Mouse (Mus musculus): ENCODE results near the gene Fbln5. TPM values are rescaled to one million over a fixed set of nuclear protein-coding genes. Genes with fewer than 3 reads are reported as not detected.
A peak's percentile ranks its signal among the peaks of the same experiment; 100 is the strongest.

Gene Fbln5
- polyA plus RNA-seq (2012; ENCODE audit: insufficient read depth, insufficient read length, missing spikeins) = 11.5 and 12.5 TPM in 2 replicates

DNA sequence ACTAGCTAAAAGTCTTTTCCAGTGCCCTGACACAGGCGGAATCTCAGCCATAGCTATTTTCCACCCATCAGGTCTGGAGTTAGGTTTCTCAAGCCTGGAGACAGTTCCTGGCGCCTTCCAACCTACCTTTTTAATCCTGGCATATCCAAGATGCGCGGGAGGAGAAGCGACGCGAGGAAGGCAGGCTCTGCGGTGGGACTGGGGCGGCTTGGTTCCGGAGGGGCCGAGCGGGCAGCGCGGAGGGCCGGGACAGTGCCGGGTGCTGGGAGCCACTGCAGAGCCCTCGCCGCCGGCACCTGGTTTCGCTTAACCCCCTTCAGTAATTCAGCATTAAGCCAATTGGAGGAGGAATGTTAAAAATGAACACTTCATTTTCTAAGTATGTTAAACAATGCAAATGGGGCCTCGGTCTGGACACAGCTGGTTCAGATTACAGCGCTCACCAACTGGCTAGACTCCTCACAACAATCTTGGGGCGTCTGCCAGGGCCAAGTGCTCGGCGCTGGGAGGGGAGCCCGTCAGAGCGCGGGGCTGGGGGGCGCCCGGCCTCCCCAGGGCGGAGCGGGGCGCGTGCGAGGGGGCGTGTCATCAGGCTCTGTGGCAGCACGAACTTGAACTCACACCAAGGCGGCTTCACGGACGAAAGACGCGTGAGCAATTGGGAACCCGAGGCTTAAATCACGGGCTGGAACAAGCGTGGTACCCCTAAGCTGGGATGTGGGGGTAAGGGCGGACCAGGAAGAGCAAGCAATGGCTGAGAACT is at the start of gene Fbln5:
Gene Fbln5, minus strand, starts transcription at position 448 of the 763 bp plus-strand sequence.
- Histone ChIP-seq H3K4me1 (ENCODE audit: control insufficient read depth, insufficient read depth, insufficient read length, low read length) (peaks cover 8% of the 10 kb centered on the region; the same call in 1 of the 2 replicates), H3K4me3 (ENCODE audit: insufficient read depth, low read depth, low read length) (peak within 1 kb of the TSS; percentile 62), H3K27ac (replicated peaks; ENCODE audit: low read depth, low read length) (peak within 1 kb of the TSS; percentile 22)

DNA sequence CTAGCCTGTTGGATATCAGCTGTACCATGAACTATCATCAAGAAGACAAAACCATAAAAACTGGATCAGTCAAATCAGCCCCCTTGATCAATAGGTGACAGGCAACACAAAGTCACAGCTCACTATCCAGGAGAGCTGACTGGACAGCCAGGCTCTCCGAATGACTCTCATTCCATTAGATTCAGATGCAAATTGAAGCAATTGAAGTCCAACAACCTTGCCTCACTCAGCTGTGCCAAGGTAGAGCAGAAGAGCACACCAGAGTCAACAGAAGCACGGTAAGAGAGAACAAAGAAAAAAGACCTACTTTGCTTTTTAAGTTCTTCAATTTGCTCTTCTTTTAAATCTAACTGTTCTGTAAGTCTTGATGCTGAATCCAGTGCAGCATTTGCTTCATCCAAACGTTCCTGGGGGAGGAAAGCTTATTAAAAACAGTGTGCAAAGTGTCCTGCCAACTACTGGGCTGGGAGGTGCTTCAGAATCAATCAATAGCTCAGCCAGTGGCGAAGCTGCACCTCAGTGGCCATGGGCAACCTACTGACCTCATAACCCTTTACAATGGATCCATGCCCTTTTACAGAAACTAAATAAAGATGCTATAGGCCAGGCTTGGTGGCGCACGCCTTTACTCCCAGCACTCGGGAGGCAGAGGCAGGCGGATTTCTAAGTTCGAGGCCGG is 43.6 kb upstream of the Fbln5 start:
- Histone ChIP-seq H3K27ac (replicated peaks; ENCODE audit: low read depth, low read length) (no peak overlapping the region), H3K4me3 (ENCODE audit: insufficient read depth, low read depth, low read length) (no peak overlapping the region), H3K4me1 (ENCODE audit: control insufficient read depth, insufficient read depth, insufficient read length, low read length) (peaks cover 4% of the 10 kb centered on the region; the same call in 1 of the 2 replicates)

DNA sequence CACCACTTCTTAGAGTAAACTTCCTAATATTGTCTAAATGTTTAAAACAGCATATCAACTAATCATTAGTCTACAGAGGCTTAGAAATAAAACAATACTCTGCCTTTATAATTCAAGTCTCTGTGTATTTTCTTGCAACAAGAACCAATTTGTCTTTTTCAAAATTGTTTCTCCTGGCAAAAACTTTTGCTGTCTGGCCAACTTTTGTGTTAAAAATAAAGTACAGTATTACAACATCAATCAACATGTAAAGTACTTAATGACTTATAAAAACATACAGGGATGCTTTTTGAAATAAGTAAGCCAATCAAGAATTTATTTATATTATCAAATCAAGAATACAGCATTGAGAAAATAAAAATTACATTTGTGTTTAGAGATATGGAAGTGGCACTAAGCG is 41.4 kb upstream of the Fbln5 start:
- Histone ChIP-seq H3K4me1 (ENCODE audit: control insufficient read depth, insufficient read depth, insufficient read length, low read length) (peaks cover 4% of the 10 kb centered on the region; the same call in 1 of the 2 replicates), H3K4me3 (ENCODE audit: insufficient read depth, low read depth, low read length) (no peak overlapping the region), H3K27ac (replicated peaks; ENCODE audit: low read depth, low read length) (no peak overlapping the region)

DNA sequence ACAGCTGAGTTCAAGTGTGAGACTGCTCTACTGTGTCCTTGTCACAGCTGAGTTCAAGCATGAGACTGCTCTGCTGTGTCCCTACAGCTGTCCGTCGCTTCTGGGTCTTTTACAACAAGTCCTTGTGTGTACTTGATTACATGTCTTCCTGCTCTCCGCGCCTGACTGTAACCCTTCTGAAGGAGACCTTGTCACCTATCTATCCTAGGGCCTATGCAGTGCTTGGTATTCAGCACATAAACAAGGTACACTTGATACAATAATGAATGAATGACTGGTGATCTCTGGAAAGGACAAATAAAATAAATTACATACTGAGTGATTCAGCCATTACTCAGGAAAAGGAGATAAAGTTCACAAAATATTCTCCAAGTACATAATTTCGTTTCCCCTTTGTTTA is 39.2 kb upstream of the Fbln5 start:
- H3K27ac ChIP-seq (replicated peaks; ENCODE audit: low read depth, low read length) = no peak overlapping the region
- H3K4me3 ChIP-seq (ENCODE audit: insufficient read depth, low read depth, low read length) = no peak overlapping the region

DNA sequence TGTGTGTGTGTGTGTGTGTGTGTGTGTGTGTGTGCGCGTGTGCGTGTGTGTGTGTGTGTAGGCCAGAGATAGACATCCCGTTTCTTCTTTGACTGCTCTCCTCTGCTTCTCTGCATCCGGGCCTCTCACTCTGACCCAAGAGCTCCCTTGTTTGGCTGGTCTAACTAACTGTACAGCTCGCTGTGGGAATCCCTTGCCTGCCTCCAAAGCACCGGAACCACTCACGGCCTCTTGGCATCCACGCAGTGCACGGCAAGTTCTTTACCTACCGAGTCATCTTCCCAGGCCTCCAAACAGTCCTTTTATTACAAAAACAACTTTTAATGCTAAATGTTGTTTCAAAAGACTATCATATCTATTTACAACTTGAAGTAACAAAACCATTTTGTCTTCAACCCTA is 35.5 kb upstream of the Fbln5 start:
- Histone ChIP-seq H3K27ac (replicated peaks; ENCODE audit: low read depth, low read length) (no peak overlapping the region), H3K4me3 (ENCODE audit: insufficient read depth, low read depth, low read length) (no peak overlapping the region), H3K4me1 (ENCODE audit: control insufficient read depth, insufficient read depth, insufficient read length, low read length) (no peaks in the 10 kb centered on the region)

More for the DNA sequence above, 39.2 kb upstream of the Fbln5 start:
- peaks cover 4% of the 10 kb centered on the region; the same call in 1 of the 2 replicates for H3K4me1 ChIP-seq (ENCODE audit: control insufficient read depth, insufficient read depth, insufficient read length, low read length)

- H3K27ac ChIP-seq (replicated peaks; ENCODE audit: low read depth, low read length) = no peak overlapping the region
- no peaks in the 10 kb centered on the region for H3K4me1 ChIP-seq (ENCODE audit: control insufficient read depth, insufficient read depth, insufficient read length, low read length)
- no peak overlapping the region for H3K4me3 ChIP-seq (ENCODE audit: insufficient read depth, low read depth, low read length)
Measured at GRCm38 (mm10) chr12:101851846-101852564, 33.1 kb upstream of the Fbln5 start.

DNA sequence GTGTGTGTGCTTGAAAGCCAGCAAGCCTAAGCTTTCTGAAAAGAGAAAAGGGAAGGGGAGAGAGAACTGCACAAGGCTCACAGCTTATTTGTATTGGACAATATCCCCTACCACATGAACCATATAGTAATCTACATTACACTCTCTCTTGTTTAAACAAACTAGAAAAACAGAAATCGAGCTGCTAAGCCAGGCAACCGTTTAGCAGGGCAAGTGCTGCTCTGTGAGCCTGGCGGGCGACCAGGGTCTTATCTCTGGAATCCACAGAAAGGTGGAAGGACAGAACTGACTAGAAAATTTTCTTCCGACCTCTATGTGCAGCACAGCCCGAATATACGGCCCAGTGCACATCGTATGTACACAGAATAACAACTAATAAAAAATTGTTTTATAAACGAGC is 32.5 kb upstream of the Fbln5 start:
- H3K27ac ChIP-seq (replicated peaks; ENCODE audit: low read depth, low read length) = no peak overlapping the region
- no peaks in the 10 kb centered on the region for H3K4me1 ChIP-seq (ENCODE audit: control insufficient read depth, insufficient read depth, insufficient read length, low read length)

DNA sequence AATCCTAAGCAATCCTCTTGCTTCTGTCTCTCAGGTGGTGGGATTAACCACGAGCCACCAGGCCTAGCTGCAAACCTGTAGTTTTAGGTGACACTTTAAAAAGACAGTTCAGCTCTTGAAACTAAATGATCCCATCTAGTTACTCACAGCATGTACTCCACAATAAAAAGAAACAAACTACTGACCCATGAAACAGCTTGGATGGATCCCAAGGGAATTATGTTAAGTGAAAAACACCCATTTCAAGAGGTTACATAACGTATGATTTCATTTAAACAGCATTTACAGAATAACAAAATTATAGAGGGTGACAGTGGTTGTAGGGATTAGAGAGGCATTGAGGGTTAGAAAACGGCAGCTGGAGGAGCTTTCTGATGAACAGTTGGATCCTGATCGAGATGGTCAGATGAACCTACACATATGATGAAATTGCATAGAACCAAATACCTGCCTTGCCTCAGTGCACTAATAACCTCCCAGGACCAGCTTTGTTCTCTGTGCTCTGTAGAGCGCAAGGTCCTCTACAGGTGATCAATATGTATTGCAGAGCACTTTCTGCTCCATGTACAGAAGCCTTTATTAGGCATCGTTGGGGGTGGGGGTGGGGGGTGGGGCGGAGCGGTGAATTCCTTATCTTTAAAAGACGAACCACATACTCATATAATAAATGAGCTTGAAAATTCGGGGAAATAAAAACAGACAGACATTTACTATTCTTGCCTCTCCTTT is 17.9 kb upstream of the Fbln5 start:
- Histone ChIP-seq H3K27ac (replicated peaks; ENCODE audit: low read depth, low read length) (no peak overlapping the region), H3K4me1 (ENCODE audit: control insufficient read depth, insufficient read depth, insufficient read length, low read length) (no peaks in the 10 kb centered on the region), H3K4me3 (ENCODE audit: insufficient read depth, low read depth, low read length) (no peak overlapping the region)

More for the DNA sequence above, 32.5 kb upstream of the Fbln5 start:
- H3K4me3 ChIP-seq (ENCODE audit: insufficient read depth, low read depth, low read length) = no peak overlapping the region

DNA sequence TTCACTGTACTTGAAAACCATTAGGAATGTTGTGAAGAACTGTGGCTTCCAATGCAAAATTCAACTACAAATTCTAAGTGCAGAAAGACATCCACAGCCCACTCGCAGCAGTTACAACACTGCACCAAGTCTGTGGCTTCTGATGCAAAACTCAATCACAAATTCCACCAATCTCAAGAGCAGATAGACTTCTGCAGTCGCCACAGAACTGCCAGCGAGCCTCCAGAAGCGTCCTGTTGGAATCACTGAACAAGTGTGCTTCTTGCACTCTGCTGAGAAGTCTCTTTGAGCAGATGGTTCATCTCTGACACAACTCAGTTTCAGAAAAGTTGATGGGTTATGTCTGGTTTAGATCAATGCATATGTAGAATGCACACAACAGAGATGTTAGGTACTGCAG is 15.9 kb upstream of the Fbln5 start:
- Histone ChIP-seq H3K27ac (replicated peaks; ENCODE audit: low read depth, low read length) (no peak overlapping the region), H3K4me1 (ENCODE audit: control insufficient read depth, insufficient read depth, insufficient read length, low read length) (no peaks in the 10 kb centered on the region; the same call in 1 of the 2 replicates), H3K4me3 (ENCODE audit: insufficient read depth, low read depth, low read length) (no peak overlapping the region)

DNA sequence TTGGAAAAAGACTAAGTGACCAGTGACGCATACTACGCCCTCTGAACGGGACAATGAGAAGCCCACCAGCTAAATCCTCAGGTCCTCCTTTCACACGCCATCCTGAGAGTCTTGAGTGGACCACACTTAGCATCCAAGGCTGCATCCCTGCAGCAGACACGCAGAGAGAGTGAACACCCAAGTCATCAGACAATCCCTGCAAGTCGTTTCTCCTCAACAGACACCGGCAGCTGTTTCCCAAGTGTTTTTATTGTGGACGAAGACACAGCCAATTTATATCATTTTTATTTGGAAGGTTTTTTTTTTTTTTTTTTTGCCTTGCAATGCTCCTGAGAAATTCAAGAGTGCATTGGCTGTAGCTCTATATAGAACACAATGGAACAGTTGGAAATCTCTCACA is 14.9 kb upstream of the Fbln5 start:
- H3K4me3 ChIP-seq (ENCODE audit: insufficient read depth, low read depth, low read length) = no peak overlapping the region
- no peaks in the 10 kb centered on the region; the same call in 1 of the 2 replicates for H3K4me1 ChIP-seq (ENCODE audit: control insufficient read depth, insufficient read depth, insufficient read length, low read length)
- H3K27ac ChIP-seq (replicated peaks; ENCODE audit: low read depth, low read length) = no peak overlapping the region

DNA sequence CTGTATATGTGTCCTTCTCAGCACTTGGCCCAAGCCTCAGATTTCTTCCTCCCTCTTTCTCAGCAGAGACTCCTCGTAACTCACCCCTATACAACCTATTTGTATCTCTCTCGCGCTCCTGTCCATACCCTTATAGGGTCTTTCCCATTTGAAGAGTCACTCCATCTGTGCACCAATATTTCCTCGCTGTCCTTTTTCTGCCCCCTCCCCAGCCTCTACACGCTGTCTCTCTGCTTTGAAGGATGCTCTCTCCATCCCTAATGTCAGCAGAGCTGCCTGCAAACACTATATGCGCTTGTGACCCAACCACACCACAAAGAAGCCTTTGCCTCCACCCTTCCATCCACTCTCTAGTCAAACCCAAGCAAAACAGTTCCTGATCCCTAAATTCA is 14.3 kb upstream of the Fbln5 start:
- Histone ChIP-seq H3K4me1 (ENCODE audit: control insufficient read depth, insufficient read depth, insufficient read length, low read length) (no peaks in the 10 kb centered on the region; the same call in 1 of the 2 replicates), H3K27ac (replicated peaks; ENCODE audit: low read depth, low read length) (no peak overlapping the region), H3K4me3 (ENCODE audit: insufficient read depth, low read depth, low read length) (no peak overlapping the region)

DNA sequence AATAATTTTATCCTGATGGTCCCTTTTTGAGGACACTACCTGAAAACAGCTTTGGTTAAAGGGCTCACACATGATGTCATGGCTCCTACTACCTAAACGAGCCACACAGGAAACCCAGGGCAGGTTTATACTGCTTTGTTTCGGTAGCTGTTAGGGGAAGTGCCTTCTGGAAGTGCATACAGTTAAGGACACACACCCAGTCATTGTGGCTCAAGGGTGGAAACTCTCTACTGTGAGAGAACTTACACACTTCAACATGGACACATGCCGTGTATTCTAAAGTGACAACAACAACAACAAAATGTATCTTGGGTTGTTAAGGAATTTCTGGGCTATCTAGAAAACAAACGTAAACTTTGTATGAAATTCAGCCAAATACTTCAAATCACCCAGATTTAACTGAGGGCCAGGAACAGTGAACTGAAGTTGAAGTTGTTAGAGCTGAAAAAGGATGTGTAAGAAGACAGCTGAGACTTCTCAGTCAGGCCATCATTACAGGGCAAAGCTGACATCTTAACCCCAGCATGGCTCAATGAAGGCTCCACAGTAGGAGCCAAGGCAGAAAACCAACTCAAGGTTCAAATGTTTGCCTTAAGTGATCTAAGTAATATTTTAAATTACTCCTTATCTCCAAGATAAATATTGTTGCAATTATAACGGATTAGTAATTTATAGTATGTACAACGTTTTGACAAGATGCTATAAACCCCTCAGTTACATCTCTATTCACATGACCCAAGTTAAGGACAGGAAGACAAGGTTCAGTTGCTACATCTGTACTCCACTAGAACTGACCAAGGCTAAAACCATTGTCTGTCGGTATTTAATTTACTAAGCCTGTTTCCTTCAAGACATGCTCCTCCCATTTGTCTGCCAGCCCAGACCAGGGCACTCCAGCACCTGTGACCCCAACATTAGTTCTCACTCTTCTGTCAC is 13.6 kb upstream of the Fbln5 start:
- Histone ChIP-seq H3K4me3 (ENCODE audit: insufficient read depth, low read depth, low read length) (no peak overlapping the region), H3K4me1 (ENCODE audit: control insufficient read depth, insufficient read depth, insufficient read length, low read length) (no peaks in the 10 kb centered on the region; the same call in 1 of the 2 replicates), H3K27ac (replicated peaks; ENCODE audit: low read depth, low read length) (no peak overlapping the region)

DNA sequence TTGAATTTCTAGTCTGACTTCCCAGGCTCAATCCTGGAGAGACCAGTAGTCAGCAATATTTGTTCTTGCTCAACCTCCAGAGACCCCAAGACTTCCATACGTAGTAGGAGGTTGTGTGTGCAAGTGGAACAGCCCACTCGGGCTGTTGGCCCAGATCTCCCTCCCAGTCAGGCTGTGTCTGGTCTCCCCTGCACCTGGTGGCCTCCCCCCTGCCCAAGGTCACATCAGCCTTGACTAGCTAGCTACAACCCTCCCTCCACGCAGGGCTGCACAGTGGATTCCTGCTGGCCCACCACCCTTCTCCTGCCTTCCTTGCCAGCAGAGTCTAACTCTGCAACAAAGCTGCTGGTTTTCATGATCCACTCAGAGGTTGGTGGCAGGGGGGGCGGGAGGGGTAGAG is 12.4 kb upstream of the Fbln5 start:
- no peak overlapping the region for H3K27ac ChIP-seq (replicated peaks; ENCODE audit: low read depth, low read length)
- no peaks in the 10 kb centered on the region; the same call in 1 of the 2 replicates for H3K4me1 ChIP-seq (ENCODE audit: control insufficient read depth, insufficient read depth, insufficient read length, low read length)
- H3K4me3 ChIP-seq (ENCODE audit: insufficient read depth, low read depth, low read length) = no peak overlapping the region

DNA sequence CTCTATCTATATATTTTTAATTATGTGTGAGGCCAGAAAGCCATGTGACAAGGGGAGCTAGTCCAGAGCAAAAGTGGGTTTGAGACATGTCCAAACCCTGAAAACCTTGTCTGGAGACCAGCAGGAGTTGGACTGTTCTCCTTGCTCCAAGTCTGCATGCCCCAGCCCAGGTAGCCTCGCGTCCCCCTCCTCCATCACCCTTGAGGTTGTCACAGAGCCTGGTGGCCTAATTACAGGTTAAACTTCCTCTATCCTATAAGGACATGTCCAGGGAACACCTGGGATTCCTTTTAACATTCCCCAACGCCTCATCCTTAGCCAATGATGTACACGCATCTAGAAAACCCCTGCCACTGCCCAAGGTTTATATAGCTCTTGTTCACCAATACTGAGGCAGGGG is 4.3 kb upstream of the Fbln5 start:
- Histone ChIP-seq H3K27ac (replicated peaks; ENCODE audit: low read depth, low read length) (no peak overlapping the region), H3K4me3 (ENCODE audit: insufficient read depth, low read depth, low read length) (no peak overlapping the region), H3K4me1 (ENCODE audit: control insufficient read depth, insufficient read depth, insufficient read length, low read length) (peaks cover 8% of the 10 kb centered on the region; the same call in 1 of the 2 replicates)

All from brown adipose tissue, adult 24 weeks (tissue).